Mouse (Mus musculus) embryonic facial prominence, embryonic 10.5 days (tissue): ENCODE results near the gene Ttc39a. TPM values are rescaled to one million over a fixed set of nuclear protein-coding genes. Genes with fewer than 3 reads are reported as not detected.
"Not testable (repeated sequence)": the region's sequence is repeated elsewhere in the genome, so short reads cannot be mapped to it uniquely, and the experiment has no call there.

Source experiments
- DNase-seq: peaks from one replicate; pipeline ENCODE4 v3.0.0-alpha.2; 2017; ENCODE audit warnings: low spot score
- H3K27ac ChIP-seq: fragments of 300-500 bp; sonication (generic); replicated peaks from 2 replicates; pipeline ENCODE4 v1.5.1; 2016; ENCODE audit warnings: mild to moderate bottlenecking
- H3K27me3 ChIP-seq: fragments of 300-500 bp; sonication (generic); replicated peaks from 2 replicates; pipeline ENCODE4 v1.6.1; 2016; ENCODE audit warnings: low read depth, mild to moderate bottlenecking; ENCODE audit not compliant: poor library complexity, severe bottlenecking
- H3K36me3 ChIP-seq: fragments of 300-500 bp; sonication (generic); replicated peaks from 2 replicates; pipeline ENCODE4 v1.6.1; 2016; ENCODE audit warnings: mild to moderate bottlenecking, moderate library complexity
- H3K4me1 ChIP-seq: fragments of 300-500 bp; sonication (generic); 2 replicates; pipeline ENCODE4 v1.6.1; 2016
- H3K4me3 ChIP-seq: fragments of 300-500 bp; sonication (generic); 2 replicates; pipeline ENCODE4 v1.5.1; 2016; ENCODE audit warnings: mild to moderate bottlenecking, moderate library complexity
- H3K9me3 ChIP-seq: fragments of 300-500 bp; sonication (generic); 2 replicates; pipeline ENCODE4 v1.6.1; 2016; ENCODE audit warnings: mild to moderate bottlenecking
- WGBS: fragments of 180-500 bp; shearing (Covaris S2); methylation state at CpG from one replicate; pipeline ENCODE4 v1.1.7; 2016; 5-methylcytosine and 5-hydroxymethylcytosine counted together
- polyA plus RNA-seq: library from polyadenylated mRNA; unstranded; fragments of >200 nt; fragmentation: Nextera tagmentation; extraction: Ambion mirVana; gene quantifications from 2 replicates; pipeline ENCODE4 v1.2.1, GENCODE M21; 2016

Ttc39a gene
- polyA plus RNA-seq = 4.7 and 5.3 TPM in 2 replicates

GRCm38 (mm10) chr4:109406486-109407175 is at the start of gene Ttc39a:
Ttc39a (plus strand) TSS chr4:109406623.
- DNase-seq = peak; percentile 68
- Histone ChIP-seq H3K4me3 (peak within 1 kb of the TSS; percentile 75), H3K9me3 (no peaks in the 10 kb centered on the region), H3K4me1 (peaks cover 26% of the 10 kb centered on the region), H3K27me3 (peaks cover 25% of the 10 kb centered on the region), H3K27ac (peak within 1 kb of the TSS; percentile 85), H3K36me3 (peaks cover 4% of the 10 kb centered on the region; the same call in 1 of the 2 replicates)
- WGBS = 2% methylated on average over 56 of the region's 56 CpGs

DNA sequence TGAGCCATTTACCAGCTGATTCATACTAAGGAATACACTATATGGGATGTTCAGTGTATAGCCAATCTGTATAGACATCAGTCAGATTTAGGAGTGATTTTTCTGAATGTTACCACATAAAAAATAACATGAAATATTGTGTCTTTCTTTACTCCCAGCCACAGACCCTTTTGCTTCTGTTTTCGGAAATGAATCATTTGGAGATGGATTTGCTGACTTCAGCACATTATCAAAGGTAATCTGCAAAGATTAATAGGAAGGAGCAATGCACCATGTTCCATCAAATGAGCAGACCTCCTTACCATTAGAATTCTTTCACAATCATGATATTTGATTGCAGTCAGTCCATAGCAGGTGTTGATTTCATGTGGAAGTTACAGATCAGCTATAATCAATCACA is 28.3 kb upstream of the Ttc39a start:
- no peak overlapping the region for H3K4me3 ChIP-seq
- H3K36me3 ChIP-seq = peaks cover 35% of the 10 kb centered on the region
- H3K27me3 ChIP-seq = no peaks in the 10 kb centered on the region
- no peak for DNase-seq
- no peaks in the 10 kb centered on the region for H3K9me3 ChIP-seq
- H3K27ac ChIP-seq = no peak overlapping the region
- 86% methylated on average over 1 of the region's 1 CpGs for WGBS
- no peaks in the 10 kb centered on the region for H3K4me1 ChIP-seq

GRCm38 (mm10) chr4:109382457-109382856 is 24.0 kb upstream of the Ttc39a start:
- H3K27me3 ChIP-seq = no peaks in the 10 kb centered on the region
- peaks cover 19% of the 10 kb centered on the region for H3K36me3 ChIP-seq
- H3K4me3 ChIP-seq = no peak overlapping the region
- DNase-seq = no peak
- H3K27ac ChIP-seq = no peak overlapping the region
- H3K9me3 ChIP-seq = no peaks in the 10 kb centered on the region
- WGBS = 85% methylated on average over 2 of the region's 2 CpGs
- H3K4me1 ChIP-seq = peaks cover 4% of the 10 kb centered on the region; the same call in 1 of the 2 replicates

DNA sequence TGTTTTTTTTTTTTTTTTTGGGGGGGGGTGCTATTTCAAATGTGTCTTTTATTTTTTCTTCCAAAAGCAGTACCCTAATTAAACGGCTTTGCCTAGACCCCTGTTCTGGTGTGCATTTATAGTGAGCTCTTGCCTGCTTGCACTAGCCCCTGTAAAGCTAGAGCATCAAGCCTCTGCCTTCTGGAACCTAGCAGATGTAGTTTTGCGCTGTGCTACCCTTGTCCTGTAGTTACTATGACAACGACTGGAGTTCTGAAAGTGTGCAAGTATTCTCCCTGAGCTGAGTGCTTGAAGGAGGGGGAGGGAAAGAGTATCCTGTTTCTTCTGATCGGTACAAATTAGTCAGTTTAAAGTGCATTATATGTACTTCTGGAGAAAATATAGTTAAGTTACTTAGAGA is 20.8 kb upstream of the Ttc39a start:
- WGBS = 41% methylated on average over 4 of the region's 4 CpGs
- Histone ChIP-seq H3K36me3 (peaks cover 3% of the 10 kb centered on the region; the same call in 1 of the 2 replicates), H3K9me3 (no peaks in the 10 kb centered on the region), H3K4me1 (peaks cover 4% of the 10 kb centered on the region; the same call in 1 of the 2 replicates), H3K27ac (no peak overlapping the region), H3K27me3 (no peaks in the 10 kb centered on the region), H3K4me3 (no peak overlapping the region)
- DNase-seq = peak; percentile 33

DNA sequence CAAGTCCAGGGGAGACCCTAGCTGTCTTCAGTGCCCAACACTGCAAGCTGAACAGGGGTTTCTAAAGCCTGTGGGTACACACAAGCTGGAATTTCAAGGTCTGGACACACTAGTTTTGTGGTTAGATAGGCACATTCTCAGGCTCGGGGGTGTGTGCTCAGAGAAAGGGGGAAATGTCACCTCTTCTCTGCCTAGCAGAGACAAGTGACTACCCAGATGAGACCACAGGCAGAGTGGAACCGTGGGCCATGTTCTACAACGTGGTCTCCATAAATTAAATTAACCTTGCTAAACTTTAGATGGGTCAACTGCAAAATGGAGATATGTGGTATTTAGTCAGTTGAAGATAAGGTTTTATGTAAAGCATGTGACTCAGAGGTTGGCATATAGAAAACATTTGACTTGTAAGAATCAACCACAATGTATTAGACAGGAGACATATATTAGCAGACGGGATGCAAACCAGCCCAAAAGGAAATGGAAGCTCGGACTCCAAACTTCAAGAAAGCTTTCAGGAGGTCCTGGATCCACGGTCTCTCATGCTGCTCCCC is 13.1 kb upstream of the Ttc39a start:
- H3K27ac ChIP-seq = no peak overlapping the region
- H3K9me3 ChIP-seq = no peaks in the 10 kb centered on the region
- 79% methylated on average over 6 of the region's 6 CpGs for WGBS
- H3K36me3 ChIP-seq = peaks cover 3% of the 10 kb centered on the region; the same call in 1 of the 2 replicates
- peaks cover 11% of the 10 kb centered on the region for H3K27me3 ChIP-seq
- no peak overlapping the region for H3K4me3 ChIP-seq
- DNase-seq = no peak
- H3K4me1 ChIP-seq = peaks cover 8% of the 10 kb centered on the region

GRCm38 (mm10) chr4:109393902-109394301 is 12.5 kb upstream of the Ttc39a start:
- H3K4me3 ChIP-seq = peak overlapping the region; percentile 39

DNA sequence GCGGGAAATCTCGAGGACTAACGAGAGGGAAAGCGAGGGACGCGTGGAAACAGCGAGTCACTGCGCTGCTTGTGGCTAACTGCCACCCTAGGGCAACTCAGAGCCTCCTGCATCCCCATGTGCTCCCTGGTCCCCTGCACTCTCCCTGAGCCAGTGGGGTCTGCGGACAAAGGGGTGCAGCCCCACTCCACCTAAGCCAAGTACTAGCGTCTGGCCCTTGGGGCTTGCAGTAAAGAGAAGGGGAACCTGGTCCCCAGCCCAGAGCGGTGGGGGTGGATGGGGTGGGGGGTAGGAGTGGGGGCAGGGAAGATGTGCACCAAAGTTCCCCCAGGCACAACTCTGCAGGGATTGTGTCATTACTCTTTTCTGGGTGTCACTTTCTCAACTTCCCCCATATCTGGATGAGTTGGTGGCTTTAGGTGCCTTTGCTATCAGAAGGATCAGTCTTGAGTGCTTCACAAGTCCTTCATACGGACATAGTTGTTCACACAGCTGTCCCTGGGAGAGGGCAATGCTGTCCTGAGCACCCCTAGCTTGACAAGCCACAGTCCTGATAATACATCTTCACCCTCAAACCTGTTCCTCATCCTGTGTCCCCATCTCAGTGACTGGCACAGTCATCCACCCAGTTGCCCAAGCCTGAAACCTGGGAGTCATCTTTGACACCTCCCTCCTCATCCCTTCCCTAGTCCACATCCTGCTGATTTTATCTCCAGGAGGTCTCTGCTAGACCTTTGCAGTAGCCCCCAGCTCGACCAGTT is 11.9 kb upstream of the Ttc39a start:
- Histone ChIP-seq H3K27ac (0 out of 2 replicates have a peak overlapping the region, but pooled peaks have one; percentile 7), H3K36me3 (no peaks in the 10 kb centered on the region), H3K4me3 (peak overlapping the region; percentile 39), H3K9me3 (no peaks in the 10 kb centered on the region), H3K4me1 (peaks cover 8% of the 10 kb centered on the region), H3K27me3 (peaks cover 11% of the 10 kb centered on the region)
- 27% methylated on average over 13 of the region's 13 CpGs for WGBS
- DNase-seq = no peak

More at GRCm38 (mm10) chr4:109393902-109394301, 12.5 kb upstream of the Ttc39a start:
- H3K27ac ChIP-seq = 0 out of 2 replicates have a peak overlapping the region, but pooled peaks have one; percentile 7
- peak; percentile 40 for DNase-seq
- no peaks in the 10 kb centered on the region for H3K9me3 ChIP-seq
- peaks cover 3% of the 10 kb centered on the region; the same call in 1 of the 2 replicates for H3K36me3 ChIP-seq
- peaks cover 8% of the 10 kb centered on the region for H3K4me1 ChIP-seq
- peaks cover 11% of the 10 kb centered on the region for H3K27me3 ChIP-seq
- 10% methylated on average over 13 of the region's 13 CpGs for WGBS

- H3K36me3 ChIP-seq = peaks cover 4% of the 10 kb centered on the region; the same call in 1 of the 2 replicates
- no peak overlapping the region for H3K4me3 ChIP-seq
- no peak overlapping the region for H3K27ac ChIP-seq
- DNase-seq = no peak
- 0 out of 2 replicates have a peak, but pooled peaks cover 2% of the 10 kb centered on the region for H3K27me3 ChIP-seq
- no peaks in the 10 kb centered on the region for H3K9me3 ChIP-seq
- WGBS = 85% methylated on average over 10 of the region's 10 CpGs
- H3K4me1 ChIP-seq = 0 out of 2 replicates have a peak, but pooled peaks cover 2% of the 10 kb centered on the region
Measured at GRCm38 (mm10) chr4:109400366-109400980, 6.0 kb upstream of the Ttc39a start.

GRCm38 (mm10) chr4:109401176-109401689 is 5.2 kb upstream of the Ttc39a start:
- peaks cover 9% of the 10 kb centered on the region for H3K4me1 ChIP-seq
- H3K27ac ChIP-seq = no peak overlapping the region
- no peak for DNase-seq
- H3K9me3 ChIP-seq = no peaks in the 10 kb centered on the region
- H3K36me3 ChIP-seq = peaks cover 4% of the 10 kb centered on the region; the same call in 1 of the 2 replicates
- WGBS = 71% methylated on average over 5 of the region's 5 CpGs
- no peak overlapping the region for H3K4me3 ChIP-seq
- 0 out of 2 replicates have a peak, but pooled peaks cover 7% of the 10 kb centered on the region for H3K27me3 ChIP-seq

- Histone ChIP-seq H3K27me3 (peaks cover 25% of the 10 kb centered on the region), H3K4me1 (peaks cover 26% of the 10 kb centered on the region)
- not testable (repeated sequence) for H3K36me3 ChIP-seq, H3K9me3 ChIP-seq, DNase-seq, H3K4me3 ChIP-seq, H3K27ac ChIP-seq
- 88% methylated on average over 3 of the region's 3 CpGs for WGBS
Measured at GRCm38 (mm10) chr4:109404908-109405307, 1.5 kb upstream of the Ttc39a start.

GRCm38 (mm10) chr4:109405415-109405814 is 1.0 kb upstream of the Ttc39a start:
- no peak for DNase-seq
- peak overlapping the region; percentile 75 for H3K4me3 ChIP-seq

More at GRCm38 (mm10) chr4:109405415-109405814, 1.0 kb upstream of the Ttc39a start:
- WGBS = 65% methylated on average over 8 of the region's 8 CpGs
- Histone ChIP-seq H3K4me1 (peaks cover 26% of the 10 kb centered on the region), H3K36me3 (peaks cover 4% of the 10 kb centered on the region; the same call in 1 of the 2 replicates), H3K27ac (peak overlapping the region; percentile 85), H3K9me3 (no peaks in the 10 kb centered on the region), H3K27me3 (peaks cover 25% of the 10 kb centered on the region)
